Mouse (Mus musculus) embryonic facial prominence, embryonic 14.5 days (tissue): ENCODE results near the gene Eif4a1. TPM values are rescaled to one million over a fixed set of nuclear protein-coding genes. Genes with fewer than 3 reads are reported as not detected.

ENCODE experiments used
- ATAC-seq: fragments of 200-750 bp; cut with Nextera tagmentation; 2 replicates; pipeline ENCODE4 v1.8.0; 2017; ENCODE audit warnings: low read depth, moderate number of reproducible peaks, moderate TSS enrichment
- DNase-seq: peaks from one replicate; pipeline ENCODE4 v3.0.0-alpha.2; 2015; ENCODE audit warnings: low spot score
- H3K27ac ChIP-seq: fragments of 300-500 bp; sonication (generic); replicated peaks from 2 replicates; pipeline ENCODE4 v1.5.1; 2014; ENCODE audit warnings: low read depth, mild to moderate bottlenecking, low read length, moderate library complexity
- H3K27me3 ChIP-seq: fragments of 300-500 bp; sonication (generic); replicated peaks from 2 replicates; pipeline ENCODE4 v1.6.1; 2014; ENCODE audit warnings: low read length; ENCODE audit not compliant: control insufficient read depth, insufficient read depth
- H3K36me3 ChIP-seq: fragments of 300-500 bp; sonication (generic); 2 replicates; pipeline ENCODE4 v1.6.1; 2014; ENCODE audit warnings: low read length, mixed read lengths; ENCODE audit not compliant: control insufficient read depth, insufficient read depth
- H3K4me1 ChIP-seq: fragments of 300-500 bp; sonication (generic); 2 replicates; pipeline ENCODE4 v1.6.1; 2014; ENCODE audit warnings: antibody characterized with exemption, low read length; ENCODE audit not compliant: control insufficient read depth, insufficient read depth
- H3K4me2 ChIP-seq: fragments of 300-500 bp; sonication (generic); 2 replicates; pipeline ENCODE4 v1.6.1; 2014; ENCODE audit warnings: low read depth, mild to moderate bottlenecking, low read length, moderate library complexity, mixed read lengths
- H3K4me3 ChIP-seq: fragments of 300-500 bp; sonication (generic); 2 replicates; pipeline ENCODE4 v1.5.1; 2014; ENCODE audit warnings: low read depth, mild to moderate bottlenecking, low read length
- H3K9ac ChIP-seq: fragments of 300-500 bp; sonication (generic); 2 replicates; pipeline ENCODE4 v1.6.1; 2014; ENCODE audit warnings: low read depth, mild to moderate bottlenecking, low read length, moderate library complexity, mixed read lengths
- H3K9me3 ChIP-seq: fragments of 300-500 bp; sonication (generic); 2 replicates; pipeline ENCODE4 v1.6.1; 2016; ENCODE audit warnings: low read length; ENCODE audit not compliant: control insufficient read depth
- WGBS: fragments of 180-500 bp; shearing (Covaris S2); extraction: QIAGEN DNeasy Blood & Tissue Kit; methylation state at CpG from one replicate; pipeline ENCODE4 v1.1.7; 2014; 5-methylcytosine and 5-hydroxymethylcytosine counted together
- polyA plus RNA-seq: library from polyadenylated mRNA; unstranded; fragments of >200 nt; fragmentation: Nextera tagmentation; extraction: Ambion mirVana; gene quantifications from 2 replicates; pipeline ENCODE4 v1.2.1, GENCODE M21; 2014

Gene Eif4a1
- polyA plus RNA-seq, 1 experiment from 2014 or later: 525 TPM

DNA sequence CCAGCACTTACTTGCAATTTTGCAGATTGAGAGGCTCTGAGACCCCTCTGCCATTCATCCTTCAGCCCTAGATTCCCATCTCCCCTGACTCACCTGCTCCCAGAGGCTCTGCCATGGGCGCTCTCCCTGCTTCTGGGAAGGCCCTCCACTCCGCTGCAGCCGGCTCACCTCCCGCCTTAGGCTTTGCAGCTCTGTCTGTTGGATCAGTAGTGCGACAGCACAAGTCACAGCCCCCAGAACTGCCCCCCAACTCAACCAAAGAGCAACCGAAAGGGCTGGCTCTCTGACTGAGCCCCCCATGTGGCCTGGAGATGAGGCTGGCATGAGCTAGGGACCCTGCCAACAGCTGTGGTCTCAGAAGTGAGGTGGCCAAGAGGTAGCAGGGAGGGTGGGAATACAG lies 12.7 kb upstream of the Eif4a1 start:
- DNase-seq: no peak
- no peak for ATAC-seq
- Histone ChIP-seq H3K36me3 (peaks cover 4% of the 10 kb centered on the region; the same call in 1 of the 2 replicates), H3K4me3 (no peak overlapping the region), H3K4me1 (peaks cover 36% of the 10 kb centered on the region), H3K4me2 (no peak overlapping the region), H3K9me3 (no peaks in the 10 kb centered on the region), H3K9ac (no peak overlapping the region), H3K27me3 (no peaks in the 10 kb centered on the region), H3K27ac (no peak overlapping the region)
- 86% methylated on average over 6 of the region's 6 CpGs for WGBS

- Histone ChIP-seq H3K4me1 (peaks cover 36% of the 10 kb centered on the region), H3K36me3 (peaks cover 8% of the 10 kb centered on the region; the same call in 1 of the 2 replicates), H3K4me3 (no peak overlapping the region), H3K27me3 (no peaks in the 10 kb centered on the region), H3K4me2 (no peak overlapping the region), H3K9me3 (no peaks in the 10 kb centered on the region), H3K9ac (0 out of 2 replicates have a peak overlapping the region, but pooled peaks have one; percentile 63), H3K27ac (peak overlapping the region; percentile 97)
- WGBS: 80% methylated on average over 12 of the region's 12 CpGs
- ATAC-seq (no peak), DNase-seq (no peak)
These were observed 12.0 kb upstream of the Eif4a1 start for GRCm38 (mm10) chr11:69684128-69684745.

- H3K9me3 ChIP-seq: no peaks in the 10 kb centered on the region
- ATAC-seq (no peak), DNase-seq (no peak)
- peak overlapping the region; percentile 97 for H3K27ac ChIP-seq
- no peaks in the 10 kb centered on the region for H3K27me3 ChIP-seq
- peak overlapping the region; percentile 75 for H3K4me2 ChIP-seq
- H3K4me1 ChIP-seq: peaks cover 36% of the 10 kb centered on the region
- H3K36me3 ChIP-seq: peaks cover 15% of the 10 kb centered on the region
- 71% methylated on average over 7 of the region's 7 CpGs for WGBS
- H3K4me3 ChIP-seq: peak overlapping the region; percentile 75; the same call in 1 of the 2 replicates
- H3K9ac ChIP-seq: peak overlapping the region; percentile 63
These were observed 11.4 kb upstream of the Eif4a1 start for GRCm38 (mm10) chr11:69683576-69683975.

DNA sequence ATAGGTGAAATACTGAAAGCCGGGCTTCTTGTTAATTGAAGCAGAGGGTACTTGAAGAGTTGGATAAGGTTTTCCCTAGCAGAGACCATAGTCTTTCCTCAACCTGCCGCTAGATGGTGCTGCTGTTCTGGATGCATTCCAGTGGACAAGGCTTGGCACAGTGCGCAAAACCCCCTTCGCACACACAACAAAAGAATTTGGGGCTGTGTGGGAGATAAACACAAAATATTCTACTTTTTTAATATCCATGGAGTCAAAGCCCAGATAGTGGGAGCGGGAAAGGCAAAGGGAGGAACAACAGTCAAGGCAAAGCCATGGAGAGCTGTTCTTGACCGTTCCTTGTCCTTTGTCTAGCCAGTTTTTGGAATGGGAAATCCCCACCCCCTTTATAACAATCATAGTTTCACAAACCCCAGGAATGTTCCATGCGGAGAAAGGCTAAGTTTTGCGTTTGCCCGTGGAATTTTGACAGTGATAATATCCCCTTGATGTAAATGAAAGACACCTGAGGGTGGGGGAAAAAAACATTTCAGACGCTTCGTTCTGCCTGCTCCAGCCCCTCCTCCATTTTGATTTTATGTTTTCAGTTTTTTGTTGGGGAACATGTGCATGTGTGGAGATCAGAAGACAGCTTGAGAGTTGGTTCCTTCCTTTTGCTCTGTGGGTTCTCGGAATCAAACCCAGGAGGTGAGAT lies 10.8 kb upstream of the Eif4a1 start:
- H3K4me3 ChIP-seq: peak overlapping the region; percentile 75
- no peaks in the 10 kb centered on the region for H3K9me3 ChIP-seq
- 8% methylated on average over 12 of the region's 12 CpGs for WGBS
- H3K27me3 ChIP-seq: no peaks in the 10 kb centered on the region
- H3K27ac ChIP-seq: peak overlapping the region; percentile 97
- H3K36me3 ChIP-seq: peaks cover 21% of the 10 kb centered on the region
- ATAC-seq (peak; percentile 41), DNase-seq (peak; percentile 95)
- peak overlapping the region; percentile 75 for H3K4me2 ChIP-seq
- H3K9ac ChIP-seq: peak overlapping the region; percentile 91
- peaks cover 36% of the 10 kb centered on the region for H3K4me1 ChIP-seq

DNA sequence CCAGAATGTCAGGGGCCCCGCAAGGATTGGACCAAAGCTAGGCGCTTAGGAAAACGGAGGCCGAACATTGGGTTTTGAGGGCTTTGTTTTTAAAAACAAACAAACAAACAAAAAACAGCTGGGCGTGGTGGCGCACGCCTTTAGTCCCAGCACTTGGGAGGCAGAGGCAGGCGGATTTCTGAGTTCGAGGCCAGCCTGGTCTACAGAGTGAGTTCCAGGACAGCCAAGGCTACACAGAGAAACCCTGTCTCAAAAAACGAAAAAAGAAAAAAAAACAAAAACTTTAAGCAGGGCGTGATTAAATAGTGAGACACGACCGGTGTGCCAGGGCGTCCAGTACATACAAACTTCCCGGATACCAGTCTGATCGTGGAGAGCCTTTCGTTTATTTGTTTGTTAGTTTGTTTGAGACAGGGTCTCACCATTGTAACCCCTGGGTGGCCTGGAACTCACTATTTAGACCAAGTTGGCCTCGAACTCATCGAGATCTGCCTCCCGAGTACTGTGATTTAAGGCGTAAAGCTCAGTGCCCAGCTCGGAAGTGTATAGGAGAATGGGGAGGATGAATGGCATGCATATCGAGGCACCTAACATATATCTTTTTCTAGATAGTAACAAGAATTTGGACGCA lies 10.1 kb upstream of the Eif4a1 start:
- Histone ChIP-seq H3K27ac (peak overlapping the region; percentile 97), H3K4me1 (peaks cover 36% of the 10 kb centered on the region), H3K9ac (peak overlapping the region; percentile 91), H3K4me3 (peak overlapping the region; percentile 75), H3K36me3 (peaks cover 28% of the 10 kb centered on the region), H3K4me2 (peak overlapping the region; percentile 75), H3K27me3 (no peaks in the 10 kb centered on the region), H3K9me3 (no peaks in the 10 kb centered on the region)
- 0 out of 2 replicates have a peak, but pooled peaks have one; percentile 1 for ATAC-seq
- DNase-seq: no peak
- 26% methylated on average over 24 of the region's 24 CpGs for WGBS

GRCm38 (mm10) chr11:69681314-69682208 lies 9.3 kb upstream of the Eif4a1 start, which contains the start of gene Senp3:
TSS of gene Senp3 (minus strand) at chr11:69682084.
- H3K9ac ChIP-seq: peak within 1 kb of the TSS; percentile 91
- H3K36me3 ChIP-seq: peaks cover 35% of the 10 kb centered on the region
- no peaks in the 10 kb centered on the region for H3K27me3 ChIP-seq
- H3K4me1 ChIP-seq: peaks cover 31% of the 10 kb centered on the region
- peak within 1 kb of the TSS; percentile 75 for H3K4me2 ChIP-seq
- peak within 1 kb of the TSS; percentile 97 for H3K27ac ChIP-seq
- H3K9me3 ChIP-seq: no peaks in the 10 kb centered on the region
- H3K4me3 ChIP-seq: peak within 1 kb of the TSS; percentile 75
- ATAC-seq: peak; percentile 97
- peak; percentile 98 for DNase-seq
- WGBS: under 1% methylated on average over 41 of the region's 80 CpGs

- Histone ChIP-seq H3K9me3 (no peaks in the 10 kb centered on the region), H3K27me3 (no peaks in the 10 kb centered on the region), H3K4me1 (peaks cover 20% of the 10 kb centered on the region), H3K36me3 (peaks cover 48% of the 10 kb centered on the region), H3K27ac (no peak overlapping the region), H3K4me3 (peak overlapping the region; percentile 75), H3K9ac (peak overlapping the region; percentile 91), H3K4me2 (peak overlapping the region; percentile 75)
- no peak for DNase-seq
- WGBS: 87% methylated on average over 28 of the region's 30 CpGs
- ATAC-seq: no peak
These were observed 8.1 kb upstream of the Eif4a1 start for GRCm38 (mm10) chr11:69680136-69680855.
